Mouse (Mus musculus): ENCODE results near the gene Aurkb. TPM values are rescaled to one million over a fixed set of nuclear protein-coding genes. Genes with fewer than 3 reads are reported as not detected.

Aurkb gene
- polyA plus RNA-seq, 1 experiment from 2014 or later, result 92.5 TPM

GRCm38 (mm10) chr11:69064259-69065133 is 19.0 kb downstream of the Aurkb start:
- H3K36me3 ChIP-seq (ENCODE audit: control insufficient read depth, insufficient read depth, low read length), result no peaks in the 10 kb centered on the region
- H3K27ac ChIP-seq (replicated peaks; ENCODE audit: low read depth, low read length), result peak overlapping the region; percentile 88
- peak overlapping the region; percentile 97 for H3K4me3 ChIP-seq (ENCODE audit: low read depth, low read length)
- WGBS, result 40% methylated on average over 9 of the region's 9 CpGs
- peak overlapping the region; percentile 96 for H3K4me2 ChIP-seq (ENCODE audit: low read depth, low read length)
- no peaks in the 10 kb centered on the region for H3K9me3 ChIP-seq (ENCODE audit: control insufficient read depth, low read length)
- no peak for ATAC-seq (ENCODE audit: low read depth)
- DNase-seq (ENCODE audit: low spot score), result no peak
- H3K27me3 ChIP-seq (replicated peaks; ENCODE audit: control insufficient read depth, insufficient read depth, low read length), result no peaks in the 10 kb centered on the region
- peaks cover 19% of the 10 kb centered on the region for H3K4me1 ChIP-seq (ENCODE audit: control insufficient read depth, insufficient read depth, low read length)
- peak overlapping the region; percentile 71 for H3K9ac ChIP-seq (ENCODE audit: low read depth, low read length)

- Histone ChIP-seq H3K4me3 (ENCODE audit: low read depth, low read length) (peak overlapping the region; percentile 35; the same call in 1 of the 2 replicates), H3K27me3 (replicated peaks; ENCODE audit: control insufficient read depth, insufficient read depth, low read length) (no peaks in the 10 kb centered on the region), H3K36me3 (ENCODE audit: control insufficient read depth, insufficient read depth, low read length) (no peaks in the 10 kb centered on the region), H3K4me1 (ENCODE audit: control insufficient read depth, insufficient read depth, low read length) (peaks cover 19% of the 10 kb centered on the region), H3K9me3 (ENCODE audit: control insufficient read depth, low read length) (no peaks in the 10 kb centered on the region), H3K4me2 (ENCODE audit: low read depth, low read length) (no peak overlapping the region), H3K9ac (ENCODE audit: low read depth, low read length) (peak overlapping the region; percentile 55; the same call in 1 of the 2 replicates), H3K27ac (replicated peaks; ENCODE audit: low read depth, low read length) (no peak overlapping the region)
- ATAC-seq (ENCODE audit: low read depth), result no peak
- no peak for DNase-seq (ENCODE audit: low spot score)
- 48% methylated on average over 3 of the region's 3 CpGs for WGBS
Observed at GRCm38 (mm10) chr11:69065394-69065925, 20.0 kb downstream of the Aurkb start.

DNA sequence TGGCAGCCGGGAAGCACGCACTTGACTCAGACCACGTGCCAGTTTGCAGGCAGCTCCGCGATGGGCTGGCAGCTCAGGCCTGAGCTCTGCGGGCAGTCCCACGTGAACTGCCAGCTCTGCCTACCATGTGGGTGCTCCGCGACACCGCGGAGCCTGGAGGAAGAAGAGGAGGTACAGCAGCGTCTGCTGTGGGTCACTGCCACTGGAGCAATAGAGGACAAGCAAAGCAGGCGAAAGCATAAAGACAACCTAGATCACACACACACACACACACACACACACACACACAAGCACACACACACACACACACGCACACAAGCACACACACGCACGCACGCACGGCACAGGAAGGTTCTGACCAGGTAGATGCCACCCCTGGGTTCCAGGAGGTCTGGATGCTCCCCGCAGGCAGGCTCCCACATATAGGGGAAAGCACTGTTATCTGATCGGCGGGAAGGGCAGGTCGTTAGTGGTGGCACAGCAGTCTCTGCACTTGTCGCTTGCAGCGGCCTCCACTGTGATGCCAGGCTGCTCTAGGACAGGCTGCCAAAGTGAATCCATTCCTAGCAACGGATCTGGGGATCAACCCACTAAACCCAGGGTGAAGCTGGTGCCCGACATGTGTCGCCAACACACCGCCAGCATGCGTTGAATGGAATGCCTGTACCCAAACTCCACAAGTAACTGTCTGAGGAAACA is 20.9 kb downstream of the Aurkb start:
- H3K9me3 ChIP-seq (ENCODE audit: control insufficient read depth, low read length), result no peaks in the 10 kb centered on the region
- peak overlapping the region; percentile 66 for H3K4me2 ChIP-seq (ENCODE audit: low read depth, low read length)
- H3K27me3 ChIP-seq (replicated peaks; ENCODE audit: control insufficient read depth, insufficient read depth, low read length), result no peaks in the 10 kb centered on the region
- H3K4me3 ChIP-seq (ENCODE audit: low read depth, low read length), result peak overlapping the region; percentile 35
- no peak for ATAC-seq (ENCODE audit: low read depth)
- H3K36me3 ChIP-seq (ENCODE audit: control insufficient read depth, insufficient read depth, low read length), result no peaks in the 10 kb centered on the region
- no peak overlapping the region for H3K27ac ChIP-seq (replicated peaks; ENCODE audit: low read depth, low read length)
- peak; percentile 41 for DNase-seq (ENCODE audit: low spot score)
- peaks cover 12% of the 10 kb centered on the region for H3K4me1 ChIP-seq (ENCODE audit: control insufficient read depth, insufficient read depth, low read length)
- 2% methylated on average over 29 of the region's 29 CpGs for WGBS
- H3K9ac ChIP-seq (ENCODE audit: low read depth, low read length), result peak overlapping the region; percentile 55

- WGBS, result 7% methylated on average over 8 of the region's 8 CpGs
- Histone ChIP-seq H3K27ac (replicated peaks; ENCODE audit: low read depth, low read length) (no peak overlapping the region), H3K36me3 (ENCODE audit: control insufficient read depth, insufficient read depth, low read length) (no peaks in the 10 kb centered on the region), H3K4me1 (ENCODE audit: control insufficient read depth, insufficient read depth, low read length) (peaks cover 6% of the 10 kb centered on the region; the same call in 1 of the 2 replicates), H3K27me3 (replicated peaks; ENCODE audit: control insufficient read depth, insufficient read depth, low read length) (no peaks in the 10 kb centered on the region), H3K9ac (ENCODE audit: low read depth, low read length) (no peak overlapping the region; the same call in 1 of the 2 replicates), H3K4me3 (ENCODE audit: low read depth, low read length) (peak overlapping the region; percentile 35), H3K9me3 (ENCODE audit: control insufficient read depth, low read length) (no peaks in the 10 kb centered on the region), H3K4me2 (ENCODE audit: low read depth, low read length) (peak overlapping the region; percentile 66)
- peak; percentile 93 for DNase-seq (ENCODE audit: low spot score)
- ATAC-seq (ENCODE audit: low read depth), result no peak
Observed at GRCm38 (mm10) chr11:69066956-69067355, 21.5 kb downstream of the Aurkb start.

- DNase-seq (ENCODE audit: low spot score) (no peak), ATAC-seq (ENCODE audit: low read depth) (no peak)
- no peak overlapping the region for H3K9ac ChIP-seq (ENCODE audit: low read depth, low read length)
- no peak overlapping the region for H3K4me3 ChIP-seq (ENCODE audit: low read depth, low read length)
- no peaks in the 10 kb centered on the region for H3K9me3 ChIP-seq (ENCODE audit: control insufficient read depth, low read length)
- peaks cover 10% of the 10 kb centered on the region; the same call in 1 of the 2 replicates for H3K4me1 ChIP-seq (ENCODE audit: control insufficient read depth, insufficient read depth, low read length)
- H3K4me2 ChIP-seq (ENCODE audit: low read depth, low read length), result no peak overlapping the region
- H3K27ac ChIP-seq (replicated peaks; ENCODE audit: low read depth, low read length), result no peak overlapping the region
- H3K36me3 ChIP-seq (ENCODE audit: control insufficient read depth, insufficient read depth, low read length), result no peaks in the 10 kb centered on the region
- WGBS, result 56% methylated on average over 6 of the region's 6 CpGs
- no peaks in the 10 kb centered on the region for H3K27me3 ChIP-seq (replicated peaks; ENCODE audit: control insufficient read depth, insufficient read depth, low read length)
Observed at GRCm38 (mm10) chr11:69067601-69068000, 22.2 kb downstream of the Aurkb start.

GRCm38 (mm10) chr11:69070093-69070492 is 24.6 kb downstream of the Aurkb start:
- 0% methylated on average over 13 of the region's 13 CpGs for WGBS
- Histone ChIP-seq H3K4me1 (ENCODE audit: control insufficient read depth, insufficient read depth, low read length) (peaks cover 10% of the 10 kb centered on the region; the same call in 1 of the 2 replicates), H3K27ac (replicated peaks; ENCODE audit: low read depth, low read length) (peak overlapping the region; percentile 98), H3K4me3 (ENCODE audit: low read depth, low read length) (peak overlapping the region; percentile 67), H3K36me3 (ENCODE audit: control insufficient read depth, insufficient read depth, low read length) (no peaks in the 10 kb centered on the region), H3K4me2 (ENCODE audit: low read depth, low read length) (peak overlapping the region; percentile 66), H3K9me3 (ENCODE audit: control insufficient read depth, low read length) (no peaks in the 10 kb centered on the region), H3K27me3 (replicated peaks; ENCODE audit: control insufficient read depth, insufficient read depth, low read length) (no peaks in the 10 kb centered on the region), H3K9ac (ENCODE audit: low read depth, low read length) (peak overlapping the region; percentile 91)
- no peak; the same call in 1 of the 2 replicates for ATAC-seq (ENCODE audit: low read depth)
- DNase-seq (ENCODE audit: low spot score), result no peak

DNA sequence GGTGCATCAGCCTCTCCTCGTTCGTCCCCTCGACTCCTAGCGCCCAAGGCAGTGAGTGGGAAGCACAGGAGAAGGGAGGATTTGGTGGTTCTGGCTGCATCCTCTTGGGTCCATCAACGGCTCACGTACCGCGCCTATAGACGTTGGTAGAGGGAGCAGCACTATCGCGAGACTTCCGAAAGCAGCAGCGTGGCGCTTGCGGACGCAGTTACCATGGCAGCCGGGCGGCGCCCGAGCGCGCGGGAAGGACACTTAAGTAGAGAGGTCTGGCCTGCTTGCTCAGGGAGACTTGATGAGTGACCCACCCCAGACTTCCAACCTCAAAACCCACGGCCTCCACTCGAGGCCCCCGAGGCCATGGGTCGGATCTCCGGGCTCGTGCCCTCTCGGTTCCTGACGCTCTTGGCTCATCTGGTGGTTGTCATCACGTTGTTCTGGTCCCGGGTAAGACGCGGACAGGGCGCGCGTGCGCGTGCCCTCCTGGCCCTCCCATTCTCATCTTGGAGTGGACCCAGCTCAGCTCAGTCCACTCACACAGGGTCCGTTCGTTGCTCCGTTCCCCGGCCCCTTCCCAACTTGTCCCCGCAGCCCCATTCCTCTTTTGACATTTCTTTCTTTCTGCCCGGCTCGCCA is 25.3 kb downstream of the Aurkb start, which contains the start of gene Tmem107:
TSS of gene Tmem107 (plus strand) at position 217 of the 633 bp plus-strand sequence.
- Histone ChIP-seq H3K27me3 (replicated peaks; ENCODE audit: control insufficient read depth, insufficient read depth, low read length) (no peaks in the 10 kb centered on the region), H3K27ac (replicated peaks; ENCODE audit: low read depth, low read length) (peak within 1 kb of the TSS; percentile 98), H3K4me3 (ENCODE audit: low read depth, low read length) (peak within 1 kb of the TSS; percentile 67), H3K9me3 (ENCODE audit: control insufficient read depth, low read length) (no peaks in the 10 kb centered on the region), H3K4me2 (ENCODE audit: low read depth, low read length) (peak within 1 kb of the TSS; percentile 66), H3K4me1 (ENCODE audit: control insufficient read depth, insufficient read depth, low read length) (peaks cover 10% of the 10 kb centered on the region; the same call in 1 of the 2 replicates), H3K9ac (ENCODE audit: low read depth, low read length) (peak within 1 kb of the TSS; percentile 91), H3K36me3 (ENCODE audit: control insufficient read depth, insufficient read depth, low read length) (no peaks in the 10 kb centered on the region)
- WGBS, result under 1% methylated on average over 27 of the region's 47 CpGs
- ATAC-seq (ENCODE audit: low read depth) (peak; percentile 89), DNase-seq (ENCODE audit: low spot score) (peak; percentile 98)

DNA sequence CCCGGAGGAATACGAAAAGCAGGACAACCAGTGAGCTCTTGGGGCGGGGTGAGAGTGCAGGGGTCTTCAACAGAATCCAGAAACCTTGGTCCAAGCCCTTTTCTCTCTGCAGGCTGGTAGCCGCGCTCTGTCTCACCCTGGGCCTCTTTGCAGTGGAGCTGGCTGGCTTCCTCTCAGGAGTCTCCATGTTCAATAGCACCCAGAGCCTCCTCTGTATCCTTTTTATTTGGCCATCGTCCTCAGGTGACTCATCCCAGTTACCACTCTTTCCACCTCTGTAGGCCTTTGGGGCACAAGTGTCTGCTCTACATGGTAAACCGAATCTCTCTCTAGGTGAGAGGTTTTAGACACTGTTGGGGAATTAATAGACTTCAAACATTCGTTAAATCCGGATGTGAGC is 25.8 kb downstream of the Aurkb start:
- H3K4me2 ChIP-seq (ENCODE audit: low read depth, low read length), result peak overlapping the region; percentile 66
- 28% methylated on average over 8 of the region's 9 CpGs for WGBS
- H3K9ac ChIP-seq (ENCODE audit: low read depth, low read length), result peak overlapping the region; percentile 91
- H3K4me1 ChIP-seq (ENCODE audit: control insufficient read depth, insufficient read depth, low read length), result peaks cover 6% of the 10 kb centered on the region; the same call in 1 of the 2 replicates
- ATAC-seq (ENCODE audit: low read depth), result no peak
- H3K27ac ChIP-seq (replicated peaks; ENCODE audit: low read depth, low read length), result peak overlapping the region; percentile 98
- no peaks in the 10 kb centered on the region for H3K27me3 ChIP-seq (replicated peaks; ENCODE audit: control insufficient read depth, insufficient read depth, low read length)
- no peaks in the 10 kb centered on the region for H3K36me3 ChIP-seq (ENCODE audit: control insufficient read depth, insufficient read depth, low read length)
- H3K4me3 ChIP-seq (ENCODE audit: low read depth, low read length), result peak overlapping the region; percentile 67
- H3K9me3 ChIP-seq (ENCODE audit: control insufficient read depth, low read length), result no peaks in the 10 kb centered on the region
- DNase-seq (ENCODE audit: low spot score), result no peak

Measured in embryonic facial prominence, embryonic 14.5 days (tissue).